Mouse (Mus musculus): ENCODE data around the gene Plpp7. TPM values are rescaled to one million over a fixed set of nuclear protein-coding genes. Genes with fewer than 3 reads are reported as not detected.

Plpp7 gene
- total RNA-seq, 1 experiment from 2014 or later: 3.0 TPM

GRCm38 (mm10) chr2:32068811-32069607 lies 26.3 kb upstream of the Plpp7 start:
- no peak for DNase-seq

- DNase-seq: no peak
These were observed 24.6 kb upstream of the Plpp7 start for GRCm38 (mm10) chr2:32070747-32071146.

- peak; percentile 72 for DNase-seq
These were observed 20.9 kb upstream of the Plpp7 start for GRCm38 (mm10) chr2:32074404-32074803.

GRCm38 (mm10) chr2:32075368-32075767 lies 20.0 kb upstream of the Plpp7 start:
- no peak for DNase-seq

- DNase-seq: no peak
These were observed 17.6 kb upstream of the Plpp7 start for GRCm38 (mm10) chr2:32077744-32078143.

GRCm38 (mm10) chr2:32078522-32078921 lies 16.8 kb upstream of the Plpp7 start:
- DNase-seq: peak; percentile 69

- DNase-seq: peak; percentile 77
These were observed 16.1 kb upstream of the Plpp7 start for GRCm38 (mm10) chr2:32079191-32079725.

- no peak for DNase-seq
These were observed 14.6 kb upstream of the Plpp7 start for GRCm38 (mm10) chr2:32080681-32081080.

- no peak for DNase-seq
These were observed 13.9 kb upstream of the Plpp7 start for GRCm38 (mm10) chr2:32081296-32081929.

- no peak for DNase-seq
These were observed 13.1 kb upstream of the Plpp7 start for GRCm38 (mm10) chr2:32082229-32082628.

- DNase-seq: peak; percentile 68
These were observed 11.9 kb upstream of the Plpp7 start for GRCm38 (mm10) chr2:32083159-32084011.

- peak; percentile 43 for DNase-seq
These were observed 11.0 kb upstream of the Plpp7 start, which contains the start of gene Fam78a for GRCm38 (mm10) chr2:32084111-32084871. Gene Fam78a (minus strand): TSS chr2:32084857.

GRCm38 (mm10) chr2:32084872-32085199 lies 10.5 kb upstream of the Plpp7 start:
- DNase-seq: no peak

- DNase-seq: no peak
These were observed 10.1 kb upstream of the Plpp7 start for GRCm38 (mm10) chr2:32085231-32085630.

- DNase-seq: no peak
These were observed 7.7 kb upstream of the Plpp7 start for GRCm38 (mm10) chr2:32087606-32088005.

GRCm38 (mm10) chr2:32088372-32088981 lies 6.9 kb upstream of the Plpp7 start:
- no peak for DNase-seq

GRCm38 (mm10) chr2:32089606-32090005 lies 5.7 kb upstream of the Plpp7 start:
- no peak for DNase-seq

GRCm38 (mm10) chr2:32090145-32090544 lies 5.2 kb upstream of the Plpp7 start:
- no peak for DNase-seq

GRCm38 (mm10) chr2:32091956-32092355 lies 3.4 kb upstream of the Plpp7 start:
- DNase-seq: no peak

- no peak for DNase-seq
These were observed 1.2 kb upstream of the Plpp7 start for GRCm38 (mm10) chr2:32094001-32094707.

GRCm38 (mm10) chr2:32096122-32096420 lies 743 bp downstream of the Plpp7 start:
- DNase-seq: no peak
